In genomic region chr16:24501197-24501596, GRCm38 (mm10) we compare ENCODE assay signal across 21 mouse cellular contexts.
DNase-seq lines count a peak whose midpoint lies in the region; ATAC-seq and TF ChIP-seq lines count a peak whose summit lies in the region.
"Had no signal": no experiment of that assay in that cellular context is flagged by ENCODE, and none has a peak within 500 bp of the region (broad histone marks: within the 10 kb centered on the region; RNA-seq: fewer than 3 reads in every experiment).

No protein-coding gene starts in this region.

- no peaks in the 10 kb centered on the region for H3K36me3 ChIP-seq in heart, embryonic 12.5 days
- no peaks in the 10 kb centered on the region for H3K36me3 ChIP-seq in hindbrain, embryonic 12.5 days
- no peaks in the 10 kb centered on the region for H3K36me3 ChIP-seq in hindbrain, postnatal 0 days (ENCODE audit: insufficient read depth, low read length)
- no peaks in the 10 kb centered on the region for H3K36me3 ChIP-seq in neural tube, embryonic 13.5 days
- H3K36me3 ChIP-seq: G1E; midbrain, embryonic 15.5 days had no signal

- H3K4me3 ChIP-seq in heart, embryonic 12.5 days = no peak overlapping the region
- no peak overlapping the region for H3K4me3 ChIP-seq in hindbrain, embryonic 12.5 days
- no peak overlapping the region for H3K4me3 ChIP-seq in hindbrain, postnatal 0 days (ENCODE audit: low read length)
- no peak overlapping the region for H3K4me3 ChIP-seq in embryonic fibroblast, embryonic 13.5 days (ENCODE audit: insufficient read depth, low read length)
- H3K4me3 ChIP-seq in neural tube, embryonic 13.5 days = no peak overlapping the region
- H3K4me3 ChIP-seq: midbrain, embryonic 15.5 days; myocyte had no signal

- H3K4me2 ChIP-seq in heart, embryonic 12.5 days = peak overlapping the region; percentile 22; the same call in 1 of the 2 replicates
- no peak overlapping the region for H3K4me2 ChIP-seq in hindbrain, embryonic 12.5 days (replicated peaks)
- no peak overlapping the region for H3K4me2 ChIP-seq in hindbrain, postnatal 0 days (ENCODE audit: low read depth, low read length)
- H3K4me2 ChIP-seq in neural tube, embryonic 13.5 days = no peak overlapping the region
- H3K4me2 ChIP-seq: midbrain, embryonic 15.5 days had no signal

- ATAC-seq in heart, embryonic 12.5 days (ENCODE audit: insufficient number of reproducible peaks, low FRiP score) = no peak
- peak; percentile 13; the same call in 1 of the 2 replicates for ATAC-seq in hindbrain, embryonic 12.5 days (ENCODE audit: low FRiP score)
- ATAC-seq in hindbrain, postnatal 0 days = no peak
- peak; percentile 67 for ATAC-seq in neural tube, embryonic 13.5 days (ENCODE audit: low read depth)
- ATAC-seq: forebrain, embryonic 14.5 days; intestine, postnatal 0 days; Patski had no signal

- H3K4me1 ChIP-seq in heart, embryonic 12.5 days (replicated peaks) = peaks cover 68% of the 10 kb centered on the region
- peaks cover 15% of the 10 kb centered on the region; the same call in 1 of the 2 replicates for H3K4me1 ChIP-seq in hindbrain, embryonic 12.5 days
- no peaks in the 10 kb centered on the region for H3K4me1 ChIP-seq in hindbrain, postnatal 0 days (ENCODE audit: insufficient read depth, low read length)
- peaks cover 50% of the 10 kb centered on the region for H3K4me1 ChIP-seq in embryonic fibroblast, embryonic 13.5 days (ENCODE audit: control insufficient read depth, insufficient read depth, low read length)
- H3K4me1 ChIP-seq in neural tube, embryonic 13.5 days (replicated peaks) = peaks cover 24% of the 10 kb centered on the region
- H3K4me1 ChIP-seq: midbrain, embryonic 15.5 days had no signal

- H3K27ac ChIP-seq in heart, embryonic 12.5 days (ENCODE audit: poor library complexity, severe bottlenecking) = peak overlapping the region; percentile 79
- no peak overlapping the region for H3K27ac ChIP-seq in hindbrain, embryonic 12.5 days
- H3K27ac ChIP-seq in hindbrain, postnatal 0 days = no peak overlapping the region
- peak overlapping the region; percentile 7; the same call in 1 of the 2 replicates for H3K27ac ChIP-seq in embryonic fibroblast, embryonic 13.5 days (ENCODE audit: insufficient read depth, low read length)
- H3K27ac ChIP-seq in neural tube, embryonic 13.5 days (replicated peaks) = peak overlapping the region; percentile 76
- H3K27ac ChIP-seq: midbrain, embryonic 15.5 days had no signal

- TF ChIP-seq CTCF in hindbrain, postnatal 0 days (IDR thresholded peaks at IDR 0.05; ENCODE audit: low read depth) = no peak
- TF ChIP-seq CTCF in embryonic fibroblast, embryonic 13.5 days (IDR thresholded peaks at IDR 0.05; ENCODE audit: borderline replicate concordance, insufficient read depth, low read length) = no peak

- no peak overlapping the region for H3K9ac ChIP-seq in heart, embryonic 12.5 days
- H3K9ac ChIP-seq in hindbrain, embryonic 12.5 days = no peak overlapping the region
- H3K9ac ChIP-seq in hindbrain, postnatal 0 days (replicated peaks; ENCODE audit: low read length) = no peak overlapping the region
- H3K9ac ChIP-seq in neural tube, embryonic 13.5 days = 0 out of 2 replicates have a peak overlapping the region, but pooled peaks have one; percentile 3
- H3K9ac ChIP-seq: midbrain, embryonic 15.5 days had no signal

- DNase-seq in heart, postnatal 4 days = no peak
- no peak for DNase-seq in hindbrain, postnatal 0 days (ENCODE audit: low spot score)
- no peak for DNase-seq in urinary bladder, adult 18-20 months (ENCODE audit: low spot score in 2 of 2)
- DNase-seq: adrenal gland, postnatal 36 days; B cell, adult 2 months; cerebellum, adult 9-10 months; left cerebral cortex, postnatal 4 days; lung, postnatal 4 days; right cerebral cortex, postnatal 25 days; spleen, adult 18-20 months had no signal

- H3K9me3 ChIP-seq in heart, embryonic 12.5 days (replicated peaks) = no peaks in the 10 kb centered on the region
- H3K9me3 ChIP-seq in hindbrain, embryonic 12.5 days (replicated peaks) = no peaks in the 10 kb centered on the region
- H3K9me3 ChIP-seq in hindbrain, postnatal 0 days (ENCODE audit: low read length) = no peaks in the 10 kb centered on the region
- H3K9me3 ChIP-seq in neural tube, embryonic 13.5 days = no peaks in the 10 kb centered on the region
- H3K9me3 ChIP-seq: midbrain, embryonic 15.5 days had no signal

- WGBS in heart, embryonic 12.5 days = 45% methylated on average over 6 of the region's 6 CpGs
- WGBS in hindbrain, embryonic 12.5 days = 81% methylated on average over 6 of the region's 6 CpGs
- WGBS in hindbrain, postnatal 0 days = 75% methylated on average over 6 of the region's 6 CpGs
- WGBS in neural tube, embryonic 13.5 days = 49% methylated on average over 6 of the region's 6 CpGs

- H3K27me3 ChIP-seq in heart, embryonic 12.5 days (replicated peaks) = no peaks in the 10 kb centered on the region
- H3K27me3 ChIP-seq in hindbrain, embryonic 12.5 days = no peaks in the 10 kb centered on the region
- H3K27me3 ChIP-seq in hindbrain, postnatal 0 days (ENCODE audit: insufficient read depth, low read length) = no peaks in the 10 kb centered on the region
- no peaks in the 10 kb centered on the region for H3K27me3 ChIP-seq in neural tube, embryonic 13.5 days
- H3K27me3 ChIP-seq: CH12.LX; midbrain, embryonic 15.5 days; Patski had no signal

- no peak for TF ChIP-seq POLR2A in embryonic fibroblast, embryonic 13.5 days (IDR thresholded peaks at IDR 0.05; ENCODE audit: low read depth, low read length)

Comparison
In these comparisons a context has a peak if more than half of its experiments do, and no peak if none do; other contexts are left out.
1. ATAC-seq: peak in hindbrain, embryonic 12.5 days (single experiment) and neural tube, embryonic 13.5 days (single experiment); none in heart, embryonic 12.5 days (single experiment) and hindbrain, postnatal 0 days (single experiment).
2. H3K27ac ChIP-seq: peak in heart, embryonic 12.5 days (single experiment), embryonic fibroblast, embryonic 13.5 days (single experiment) and neural tube, embryonic 13.5 days (single experiment); none in hindbrain, embryonic 12.5 days (single experiment) and hindbrain, postnatal 0 days (single experiment).